Mouse (Mus musculus): ENCODE data around the gene Tcf7l1. TPM values are rescaled to one million over a fixed set of nuclear protein-coding genes. Genes with fewer than 3 reads are reported as not detected.

Gene Tcf7l1
- polyA plus RNA-seq, 1 experiment from 2014 or later, result 5.3 TPM

DNA sequence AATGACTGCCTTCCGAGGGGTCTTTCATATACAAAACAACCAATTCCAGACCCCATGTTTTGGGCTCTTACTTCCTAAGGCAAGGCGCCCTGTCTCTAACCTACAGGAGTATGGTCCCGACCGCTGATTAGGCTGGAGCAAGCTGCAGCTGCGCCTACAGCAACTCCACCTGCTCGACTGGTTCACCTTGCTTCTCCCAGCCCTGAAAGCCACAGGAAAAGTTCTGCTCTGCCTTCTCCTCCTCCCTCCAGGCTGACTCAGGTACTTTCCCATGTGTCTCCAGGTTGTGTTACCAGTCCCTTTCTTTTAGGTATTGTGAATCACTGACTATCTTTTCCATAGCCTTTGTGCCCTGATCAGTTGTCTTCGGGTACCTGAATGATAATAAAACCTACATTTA, 5.8 kb upstream of the Tcf7l1 start:
- Histone ChIP-seq H3K27me3 (ENCODE audit: control insufficient read depth, insufficient read depth, low read depth, low read length) (peaks cover 7% of the 10 kb centered on the region), H3K9me3 (replicated peaks; ENCODE audit: control insufficient read depth, low read length) (no peaks in the 10 kb centered on the region), H3K36me3 (ENCODE audit: control insufficient read depth, insufficient read depth) (no peaks in the 10 kb centered on the region), H3K4me3 (ENCODE audit: low read depth, low read length) (no peak overlapping the region), H3K9ac (ENCODE audit: low read depth, low read length) (no peak overlapping the region), H3K4me1 (ENCODE audit: control insufficient read depth, low read depth, low read length) (no peaks in the 10 kb centered on the region), H3K4me2 (ENCODE audit: low read depth, low read length) (no peak overlapping the region), H3K27ac (ENCODE audit: low read length) (no peak overlapping the region)
- WGBS (ENCODE audit: insufficient replicate concordance), result 47% methylated on average over 7 of the region's 7 CpGs
- no peak for ATAC-seq (ENCODE audit: low read depth)

- H3K36me3 ChIP-seq (ENCODE audit: control insufficient read depth, insufficient read depth), result no peaks in the 10 kb centered on the region
- no peak overlapping the region for H3K9ac ChIP-seq (ENCODE audit: low read depth, low read length)
- H3K4me2 ChIP-seq (ENCODE audit: low read depth, low read length), result no peak overlapping the region
- peaks cover 28% of the 10 kb centered on the region for H3K27me3 ChIP-seq (ENCODE audit: control insufficient read depth, insufficient read depth, low read depth, low read length)
- ATAC-seq (ENCODE audit: low read depth), result no peak
- H3K4me1 ChIP-seq (ENCODE audit: control insufficient read depth, low read depth, low read length), result no peaks in the 10 kb centered on the region; the same call in 1 of the 2 replicates
- no peak overlapping the region for H3K4me3 ChIP-seq (ENCODE audit: low read depth, low read length)
- 72% methylated on average over 8 of the region's 8 CpGs for WGBS (ENCODE audit: insufficient replicate concordance)
- no peak overlapping the region for H3K27ac ChIP-seq (ENCODE audit: low read length)
- no peaks in the 10 kb centered on the region for H3K9me3 ChIP-seq (replicated peaks; ENCODE audit: control insufficient read depth, low read length)
Observed at GRCm38 (mm10) chr6:72792641-72793040, 3.6 kb upstream of the Tcf7l1 start.

- peak overlapping the region; percentile 65 for H3K4me2 ChIP-seq (ENCODE audit: low read depth, low read length)
- no peak; the same call in none of the 2 replicates for ATAC-seq (ENCODE audit: low read depth)
- no peaks in the 10 kb centered on the region; the same call in 1 of the 2 replicates for H3K4me1 ChIP-seq (ENCODE audit: control insufficient read depth, low read depth, low read length)
- H3K27me3 ChIP-seq (ENCODE audit: control insufficient read depth, insufficient read depth, low read depth, low read length), result peaks cover 36% of the 10 kb centered on the region
- H3K27ac ChIP-seq (ENCODE audit: low read length), result peak overlapping the region; percentile 62
- 2% methylated on average over 69 of the region's 69 CpGs for WGBS (ENCODE audit: insufficient replicate concordance)
- H3K9ac ChIP-seq (ENCODE audit: low read depth, low read length), result peak overlapping the region; percentile 55
- no peaks in the 10 kb centered on the region for H3K9me3 ChIP-seq (replicated peaks; ENCODE audit: control insufficient read depth, low read length)
- H3K4me3 ChIP-seq (ENCODE audit: low read depth, low read length), result peak overlapping the region; percentile 64
- no peaks in the 10 kb centered on the region for H3K36me3 ChIP-seq (ENCODE audit: control insufficient read depth, insufficient read depth)
Observed at GRCm38 (mm10) chr6:72787948-72788891, 834 bp downstream of the Tcf7l1 start.

DNA sequence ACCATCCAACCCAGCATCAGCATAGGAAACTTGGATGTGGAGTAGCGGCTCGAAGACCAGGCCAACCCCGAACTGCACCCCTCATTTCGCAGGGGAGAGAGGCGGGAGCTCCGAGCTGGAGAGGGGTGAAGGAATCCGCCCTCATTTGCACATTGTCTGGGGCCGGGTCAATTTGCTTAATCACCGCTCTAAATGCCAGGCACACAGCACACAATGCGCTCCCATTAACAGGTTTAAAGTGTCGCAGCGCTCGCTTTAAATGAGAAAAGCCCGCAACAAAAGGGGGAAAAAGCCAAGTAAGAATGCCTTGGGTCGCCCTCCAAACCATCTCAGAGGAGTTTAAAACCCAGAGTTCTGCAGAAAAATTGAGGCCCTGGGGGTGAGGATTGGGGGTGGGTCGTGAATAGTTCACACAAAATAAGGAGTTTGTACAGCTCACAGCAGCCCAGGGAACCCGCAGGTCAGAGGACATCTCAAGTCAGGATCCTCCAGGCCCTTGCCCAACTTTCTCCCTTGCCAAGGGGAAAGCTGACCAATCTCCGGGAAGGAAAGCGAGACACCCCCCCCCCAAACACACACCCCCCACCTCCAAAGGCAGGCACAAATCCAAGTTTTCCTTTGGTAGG, 1.6 kb downstream of the Tcf7l1 start:
- Histone ChIP-seq H3K27me3 (ENCODE audit: control insufficient read depth, insufficient read depth, low read depth, low read length) (peaks cover 36% of the 10 kb centered on the region), H3K27ac (ENCODE audit: low read length) (no peak overlapping the region), H3K36me3 (ENCODE audit: control insufficient read depth, insufficient read depth) (no peaks in the 10 kb centered on the region), H3K9me3 (replicated peaks; ENCODE audit: control insufficient read depth, low read length) (no peaks in the 10 kb centered on the region), H3K4me3 (ENCODE audit: low read depth, low read length) (peak overlapping the region; percentile 64), H3K9ac (ENCODE audit: low read depth, low read length) (peak overlapping the region; percentile 55), H3K4me2 (ENCODE audit: low read depth, low read length) (peak overlapping the region; percentile 65), H3K4me1 (ENCODE audit: control insufficient read depth, low read depth, low read length) (no peaks in the 10 kb centered on the region; the same call in 1 of the 2 replicates)
- WGBS (ENCODE audit: insufficient replicate concordance), result 26% methylated on average over 19 of the region's 19 CpGs
- no peak for ATAC-seq (ENCODE audit: low read depth)

DNA sequence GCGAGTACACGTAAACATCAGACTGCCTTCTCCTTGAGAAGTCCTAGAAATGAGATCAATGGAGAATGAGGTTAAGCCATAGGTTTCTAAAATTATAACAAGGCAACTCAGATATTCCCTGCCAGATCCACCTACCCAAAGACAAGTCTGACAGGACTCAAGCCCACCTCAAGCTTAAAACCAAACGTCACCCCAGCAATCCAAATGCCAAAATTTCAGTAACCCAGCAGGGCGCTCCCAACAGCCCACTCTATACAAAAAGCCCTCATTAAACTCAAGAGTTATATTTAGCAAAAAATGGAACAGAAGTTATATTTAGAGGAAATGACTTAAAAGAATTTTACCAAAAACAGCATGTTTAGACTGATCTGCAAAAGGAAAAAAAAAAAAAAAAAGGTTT, 5.3 kb downstream of the Tcf7l1 start:
- H3K4me3 ChIP-seq (ENCODE audit: low read depth, low read length), result no peak overlapping the region
- no peak for ATAC-seq (ENCODE audit: low read depth)

DNA sequence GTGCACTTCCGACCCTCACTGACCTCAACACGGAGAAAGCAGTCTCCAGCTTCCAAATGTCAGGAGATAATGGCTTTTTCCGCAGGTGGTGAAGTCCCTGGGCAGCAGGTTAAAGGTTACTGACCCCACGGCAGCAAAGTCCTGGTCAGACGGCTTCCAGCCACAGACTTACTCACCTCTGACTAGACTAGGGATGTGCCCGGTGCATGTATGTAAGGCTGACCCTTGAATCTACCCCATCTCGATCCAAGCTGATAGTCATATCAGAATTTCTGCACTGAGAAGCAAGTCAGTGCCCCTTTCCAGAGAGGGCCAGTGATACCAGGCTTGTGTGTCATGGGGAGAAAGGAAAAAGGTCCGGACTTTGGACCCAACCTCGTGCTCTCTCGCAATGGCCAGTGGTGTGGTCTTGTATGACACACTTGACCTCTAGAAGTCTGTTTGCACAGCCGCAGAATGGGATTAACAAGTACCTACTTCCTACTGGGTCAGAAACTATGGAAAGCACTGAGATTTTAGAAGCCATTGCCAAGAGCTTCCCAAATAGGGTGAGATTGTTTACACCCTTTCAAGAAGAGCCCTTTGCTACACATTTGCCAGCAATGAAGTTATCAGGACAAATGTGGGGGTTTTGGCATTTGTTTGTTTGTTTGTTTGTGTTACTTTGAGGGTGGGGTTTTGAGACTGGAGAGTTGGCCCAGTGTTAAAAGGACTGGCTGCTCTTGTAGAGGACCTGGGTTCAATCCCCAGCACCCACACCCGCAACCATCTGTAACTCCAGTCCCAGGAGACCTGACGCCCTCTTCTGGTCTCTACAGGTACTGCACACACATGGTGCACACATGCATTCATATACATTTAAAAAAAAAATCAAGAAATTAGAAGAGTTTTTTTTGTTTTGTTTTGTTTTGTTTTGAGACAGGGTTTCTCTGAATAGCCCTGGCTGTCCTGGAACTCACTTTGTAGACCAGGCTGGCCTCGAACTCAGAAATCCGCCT, 10.0 kb downstream of the Tcf7l1 start:
- H3K9ac ChIP-seq (ENCODE audit: low read depth, low read length), result no peak overlapping the region
- peak; percentile 61 for ATAC-seq (ENCODE audit: low read depth)
- no peak overlapping the region for H3K4me2 ChIP-seq (ENCODE audit: low read depth, low read length)
- H3K4me3 ChIP-seq (ENCODE audit: low read depth, low read length), result no peak overlapping the region
- WGBS (ENCODE audit: insufficient replicate concordance), result 66% methylated on average over 15 of the region's 15 CpGs
- no peak overlapping the region; the same call in 1 of the 2 replicates for H3K27ac ChIP-seq (ENCODE audit: low read length)
- H3K4me1 ChIP-seq (ENCODE audit: control insufficient read depth, low read depth, low read length), result peaks cover 5% of the 10 kb centered on the region
- no peaks in the 10 kb centered on the region for H3K27me3 ChIP-seq (ENCODE audit: control insufficient read depth, insufficient read depth, low read depth, low read length)
- no peaks in the 10 kb centered on the region for H3K36me3 ChIP-seq (ENCODE audit: control insufficient read depth, insufficient read depth)
- no peaks in the 10 kb centered on the region for H3K9me3 ChIP-seq (replicated peaks; ENCODE audit: control insufficient read depth, low read length)

More for the DNA sequence above, 5.3 kb downstream of the Tcf7l1 start:
- Histone ChIP-seq H3K27ac (ENCODE audit: low read length) (no peak overlapping the region), H3K9me3 (replicated peaks; ENCODE audit: control insufficient read depth, low read length) (no peaks in the 10 kb centered on the region), H3K4me1 (ENCODE audit: control insufficient read depth, low read depth, low read length) (no peaks in the 10 kb centered on the region), H3K27me3 (ENCODE audit: control insufficient read depth, insufficient read depth, low read depth, low read length) (peaks cover 19% of the 10 kb centered on the region), H3K36me3 (ENCODE audit: control insufficient read depth, insufficient read depth) (no peaks in the 10 kb centered on the region), H3K9ac (ENCODE audit: low read depth, low read length) (no peak overlapping the region), H3K4me2 (ENCODE audit: low read depth, low read length) (no peak overlapping the region)
- 66% methylated on average over 4 of the region's 4 CpGs for WGBS (ENCODE audit: insufficient replicate concordance)

DNA sequence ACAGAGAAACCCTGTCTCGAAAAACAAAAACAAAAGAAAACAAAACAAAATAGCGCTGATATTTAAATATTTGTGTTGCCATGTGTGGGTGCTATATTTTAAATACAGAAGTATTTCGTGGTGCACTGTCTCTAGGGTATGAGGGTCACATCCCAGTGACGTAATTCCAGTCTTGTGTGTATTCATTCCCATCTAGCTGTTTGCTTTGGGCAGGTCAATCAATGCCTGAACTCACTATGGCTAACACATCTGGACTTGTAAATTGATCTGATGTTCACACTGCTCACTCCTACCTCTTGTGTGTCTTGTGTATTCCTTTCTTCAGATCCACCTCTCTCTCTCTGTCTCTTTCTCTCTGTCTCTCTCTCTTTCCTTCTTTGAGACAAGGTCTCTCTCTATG, 11.8 kb downstream of the Tcf7l1 start:
- Histone ChIP-seq H3K9ac (ENCODE audit: low read depth, low read length) (no peak overlapping the region), H3K9me3 (replicated peaks; ENCODE audit: control insufficient read depth, low read length) (no peaks in the 10 kb centered on the region), H3K4me1 (ENCODE audit: control insufficient read depth, low read depth, low read length) (peaks cover 5% of the 10 kb centered on the region), H3K4me2 (ENCODE audit: low read depth, low read length) (no peak overlapping the region), H3K27ac (ENCODE audit: low read length) (no peak overlapping the region), H3K27me3 (ENCODE audit: control insufficient read depth, insufficient read depth, low read depth, low read length) (no peaks in the 10 kb centered on the region), H3K36me3 (ENCODE audit: control insufficient read depth, insufficient read depth) (no peaks in the 10 kb centered on the region), H3K4me3 (ENCODE audit: low read depth, low read length) (no peak overlapping the region)
- WGBS (ENCODE audit: insufficient replicate concordance), result 61% methylated on average over 4 of the region's 4 CpGs
- ATAC-seq (ENCODE audit: low read depth), result peak; percentile 58

- ATAC-seq (ENCODE audit: low read depth), result no peak
- no peak overlapping the region for H3K9ac ChIP-seq (ENCODE audit: low read depth, low read length)
- 44% methylated on average over 3 of the region's 3 CpGs for WGBS (ENCODE audit: insufficient replicate concordance)
- no peak overlapping the region for H3K4me2 ChIP-seq (ENCODE audit: low read depth, low read length)
- no peak overlapping the region for H3K27ac ChIP-seq (ENCODE audit: low read length)
- no peaks in the 10 kb centered on the region for H3K9me3 ChIP-seq (replicated peaks; ENCODE audit: control insufficient read depth, low read length)
- H3K4me1 ChIP-seq (ENCODE audit: control insufficient read depth, low read depth, low read length), result peaks cover 5% of the 10 kb centered on the region
- no peaks in the 10 kb centered on the region for H3K36me3 ChIP-seq (ENCODE audit: control insufficient read depth, insufficient read depth)
- H3K4me3 ChIP-seq (ENCODE audit: low read depth, low read length), result no peak overlapping the region
- no peaks in the 10 kb centered on the region for H3K27me3 ChIP-seq (ENCODE audit: control insufficient read depth, insufficient read depth, low read depth, low read length)
Observed at GRCm38 (mm10) chr6:72774275-72774674, 14.8 kb downstream of the Tcf7l1 start.
